Mouse (Mus musculus) limb, embryonic 10.5 days (tissue): ENCODE measurements around the gene Ccsap. TPM values are rescaled to one million over a fixed set of nuclear protein-coding genes. Genes with fewer than 3 reads are reported as not detected.

ENCODE experiments used
- DNase-seq: peaks from one replicate; pipeline ENCODE4 v3.0.0-alpha.2; 2017; ENCODE audit warnings: low spot score
- H3K27ac ChIP-seq: fragments of 300-500 bp; sonication (generic); 2 replicates; pipeline ENCODE4 v1.5.1; 2016; ENCODE audit warnings: mild to moderate bottlenecking
- H3K27me3 ChIP-seq: fragments of 300-500 bp; sonication (generic); 2 replicates; pipeline ENCODE4 v1.6.1; 2016; ENCODE audit warnings: low read depth, mild to moderate bottlenecking; ENCODE audit not compliant: poor library complexity, severe bottlenecking
- H3K36me3 ChIP-seq: fragments of 300-500 bp; sonication (generic); 2 replicates; pipeline ENCODE4 v1.6.1; 2016; ENCODE audit warnings: mild to moderate bottlenecking, moderate library complexity
- H3K4me1 ChIP-seq: fragments of 300-500 bp; sonication (generic); 2 replicates; pipeline ENCODE4 v1.6.1; 2016
- H3K4me3 ChIP-seq: fragments of 300-500 bp; sonication (generic); 2 replicates; pipeline ENCODE4 v1.5.1; 2016; ENCODE audit warnings: mild to moderate bottlenecking, moderate library complexity
- H3K9me3 ChIP-seq: fragments of 300-500 bp; sonication (generic); replicated peaks from 2 replicates; pipeline ENCODE4 v1.6.1; 2016; ENCODE audit warnings: mild to moderate bottlenecking
- WGBS: fragments of 180-500 bp; shearing (Covaris S2); methylation state at CpG from one replicate; pipeline ENCODE4 v1.1.7; 2016; 5-methylcytosine and 5-hydroxymethylcytosine counted together
- polyA plus RNA-seq: library from polyadenylated mRNA; unstranded; fragments of >200 nt; fragmentation: Nextera tagmentation; extraction: Ambion mirVana; gene quantifications from 2 replicates; pipeline ENCODE4 v1.2.1, GENCODE M21; 2016

The Ccsap gene
- 6.0 and 6.1 TPM in 2 replicates for polyA plus RNA-seq

DNA sequence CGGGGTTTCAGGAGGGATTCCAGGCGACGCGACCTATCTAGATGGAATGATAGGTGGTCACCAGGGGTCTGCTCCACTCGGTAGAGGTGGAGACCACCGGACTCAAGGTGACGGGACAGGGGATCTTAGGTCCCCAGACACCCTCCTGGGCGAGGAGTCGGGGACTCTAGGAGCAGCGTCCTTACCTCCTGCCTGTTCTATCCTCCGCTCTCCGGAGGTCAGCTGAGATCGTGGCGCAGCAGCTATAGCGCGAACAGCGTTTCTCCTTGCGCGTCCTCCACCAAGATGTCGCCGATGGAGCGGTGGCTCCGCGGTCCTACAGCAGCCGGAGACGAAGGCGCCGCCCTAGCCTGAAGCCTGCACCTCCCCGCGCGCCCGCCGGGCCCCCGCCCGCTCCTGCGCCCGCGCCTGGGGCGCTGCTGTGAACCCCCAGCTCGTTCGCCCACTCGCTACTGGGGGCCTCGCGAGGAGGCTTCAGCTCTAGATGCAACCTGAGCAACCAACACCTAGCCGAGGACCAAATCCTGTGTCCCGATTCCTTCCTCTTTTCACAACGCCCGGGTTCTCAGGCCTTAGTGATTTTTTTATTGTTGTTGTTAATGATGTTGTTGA is at the start of gene Ccsap:
TSS of gene Ccsap (minus strand) at position 562 of the 612 bp plus-strand sequence.
- Histone ChIP-seq H3K4me3 (peak within 1 kb of the TSS; percentile 93), H3K27ac (peak within 1 kb of the TSS; percentile 90), H3K9me3 (no peaks in the 10 kb centered on the region), H3K4me1 (peaks cover 17% of the 10 kb centered on the region), H3K27me3 (peaks cover 52% of the 10 kb centered on the region), H3K36me3 (no peaks in the 10 kb centered on the region)
- WGBS = 2% methylated on average over 48 of the region's 48 CpGs
- DNase-seq = no peak

DNA sequence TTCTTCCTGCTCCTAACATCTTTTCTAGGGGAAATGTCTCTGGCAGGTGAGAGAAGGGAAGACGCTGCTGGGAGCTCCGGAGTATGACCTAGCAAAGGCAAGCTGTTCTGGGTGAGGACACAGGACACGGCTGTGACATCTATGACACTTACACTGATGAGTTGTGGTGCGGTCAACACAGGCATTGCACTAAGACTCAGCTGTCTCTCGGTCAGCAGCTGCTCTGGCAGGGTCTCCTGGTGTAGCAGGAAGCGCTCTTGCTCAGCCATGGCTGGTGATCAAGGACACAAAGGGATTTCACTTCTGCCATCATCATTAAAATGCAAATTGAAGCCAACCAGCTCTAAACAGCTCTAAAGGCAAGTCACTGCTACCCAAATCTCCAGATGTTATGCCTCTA is 47.6 kb upstream of the Ccsap start:
- H3K27me3 ChIP-seq = no peaks in the 10 kb centered on the region
- no peak overlapping the region for H3K27ac ChIP-seq
- peaks cover 100% of the 10 kb centered on the region for H3K36me3 ChIP-seq
- H3K9me3 ChIP-seq = no peaks in the 10 kb centered on the region
- 95% methylated on average over 6 of the region's 6 CpGs for WGBS
- no peaks in the 10 kb centered on the region for H3K4me1 ChIP-seq
- H3K4me3 ChIP-seq = no peak overlapping the region
- DNase-seq = no peak

GRCm38 (mm10) chr8:123902653-123903052 is 42.6 kb upstream of the Ccsap start:
- no peak overlapping the region for H3K27ac ChIP-seq
- no peak for DNase-seq
- no peaks in the 10 kb centered on the region for H3K27me3 ChIP-seq
- no peak overlapping the region for H3K4me3 ChIP-seq
- WGBS = 93% methylated on average over 7 of the region's 7 CpGs
- peaks cover 97% of the 10 kb centered on the region for H3K36me3 ChIP-seq
- H3K9me3 ChIP-seq = no peaks in the 10 kb centered on the region
- no peaks in the 10 kb centered on the region for H3K4me1 ChIP-seq

GRCm38 (mm10) chr8:123899366-123899765 is 39.4 kb upstream of the Ccsap start:
- no peak overlapping the region for H3K4me3 ChIP-seq
- no peaks in the 10 kb centered on the region for H3K4me1 ChIP-seq
- no peaks in the 10 kb centered on the region for H3K9me3 ChIP-seq
- 94% methylated on average over 7 of the region's 7 CpGs for WGBS
- DNase-seq = no peak
- no peak overlapping the region for H3K27ac ChIP-seq
- H3K27me3 ChIP-seq = peaks cover 33% of the 10 kb centered on the region
- peaks cover 66% of the 10 kb centered on the region for H3K36me3 ChIP-seq

DNA sequence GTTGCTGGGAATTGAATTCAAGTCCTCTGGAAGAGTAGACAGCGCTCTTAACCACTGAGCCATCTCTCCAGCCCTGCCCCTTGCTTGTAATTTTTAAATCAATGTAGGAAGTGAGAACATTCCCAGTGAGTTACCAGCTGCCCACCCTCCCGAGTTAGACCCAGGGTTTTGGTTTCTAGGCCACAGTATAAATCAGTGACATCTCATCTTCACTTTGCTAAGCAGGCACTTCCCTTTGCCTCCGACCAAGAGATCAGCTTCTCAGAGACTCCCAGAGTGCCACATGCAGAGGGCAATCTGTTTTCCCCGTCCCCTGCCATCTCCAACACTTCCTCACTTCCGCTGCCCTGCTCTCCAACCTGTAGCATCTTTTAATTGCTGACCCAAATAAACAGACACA is 38.6 kb upstream of the Ccsap start:
- H3K4me1 ChIP-seq = no peaks in the 10 kb centered on the region
- WGBS = 88% methylated on average over 5 of the region's 5 CpGs
- no peaks in the 10 kb centered on the region for H3K9me3 ChIP-seq
- H3K36me3 ChIP-seq = peaks cover 59% of the 10 kb centered on the region
- H3K4me3 ChIP-seq = no peak overlapping the region
- H3K27ac ChIP-seq = no peak overlapping the region
- H3K27me3 ChIP-seq = peaks cover 40% of the 10 kb centered on the region
- no peak for DNase-seq

- Histone ChIP-seq H3K27me3 (peaks cover 58% of the 10 kb centered on the region), H3K4me3 (no peak overlapping the region), H3K9me3 (no peaks in the 10 kb centered on the region), H3K27ac (no peak overlapping the region), H3K36me3 (peaks cover 40% of the 10 kb centered on the region), H3K4me1 (peaks cover 13% of the 10 kb centered on the region)
- 59% methylated on average over 10 of the region's 10 CpGs for WGBS
- DNase-seq = no peak
These were observed 36.8 kb upstream of the Ccsap start for GRCm38 (mm10) chr8:123896774-123897173.

- H3K36me3 ChIP-seq = peaks cover 36% of the 10 kb centered on the region
- no peak for DNase-seq
- H3K4me1 ChIP-seq = peaks cover 17% of the 10 kb centered on the region
- no peaks in the 10 kb centered on the region for H3K9me3 ChIP-seq
- no peak overlapping the region for H3K4me3 ChIP-seq
- no peak overlapping the region for H3K27ac ChIP-seq
- H3K27me3 ChIP-seq = peaks cover 63% of the 10 kb centered on the region
- 67% methylated on average over 14 of the region's 14 CpGs for WGBS
These were observed 36.4 kb upstream of the Ccsap start for GRCm38 (mm10) chr8:123896366-123896761.

DNA sequence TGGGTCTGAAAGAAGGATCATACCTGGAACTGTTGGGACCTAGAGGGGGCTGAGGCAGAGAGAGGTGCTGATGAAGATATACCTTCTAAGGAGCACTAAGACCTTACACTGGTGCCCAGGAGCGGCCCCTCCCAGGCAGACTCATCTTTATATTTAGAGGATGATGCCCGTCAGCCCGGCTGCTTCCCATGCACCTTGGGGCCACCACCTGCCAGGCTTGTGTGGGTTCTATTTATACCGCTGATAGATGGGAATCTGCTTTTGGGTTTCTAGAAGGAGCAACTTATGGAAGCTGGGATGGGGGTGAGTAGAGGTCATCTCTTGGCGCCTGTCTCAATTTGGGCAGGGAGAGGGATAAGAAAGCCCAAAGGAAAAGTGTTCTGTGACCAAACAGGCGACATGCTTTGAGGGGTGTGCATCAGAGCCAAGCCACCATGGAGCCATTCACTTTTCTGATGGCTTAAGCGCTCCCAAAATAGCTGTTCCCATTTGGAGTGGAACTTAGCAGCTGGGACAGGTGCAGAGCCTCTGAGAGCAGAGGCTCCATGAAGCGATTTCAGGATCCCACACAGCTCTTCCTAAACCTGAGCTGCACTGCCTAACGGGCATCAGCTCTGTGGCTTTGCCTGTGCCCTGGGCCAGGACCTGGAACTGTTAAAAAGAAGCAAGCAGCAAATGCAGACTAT is 35.8 kb upstream of the Ccsap start:
- peaks cover 68% of the 10 kb centered on the region for H3K27me3 ChIP-seq
- no peak for DNase-seq
- H3K9me3 ChIP-seq = no peaks in the 10 kb centered on the region
- H3K4me1 ChIP-seq = peaks cover 20% of the 10 kb centered on the region
- H3K36me3 ChIP-seq = peaks cover 31% of the 10 kb centered on the region
- 78% methylated on average over 9 of the region's 9 CpGs for WGBS
- H3K27ac ChIP-seq = no peak overlapping the region
- H3K4me3 ChIP-seq = no peak overlapping the region

GRCm38 (mm10) chr8:123895230-123895629 is 35.2 kb upstream of the Ccsap start:
- Histone ChIP-seq H3K36me3 (peaks cover 25% of the 10 kb centered on the region), H3K9me3 (no peaks in the 10 kb centered on the region), H3K27ac (no peak overlapping the region), H3K4me3 (no peak overlapping the region), H3K27me3 (peaks cover 74% of the 10 kb centered on the region), H3K4me1 (peaks cover 20% of the 10 kb centered on the region)
- no peak for DNase-seq
- WGBS = 76% methylated on average over 4 of the region's 4 CpGs

DNA sequence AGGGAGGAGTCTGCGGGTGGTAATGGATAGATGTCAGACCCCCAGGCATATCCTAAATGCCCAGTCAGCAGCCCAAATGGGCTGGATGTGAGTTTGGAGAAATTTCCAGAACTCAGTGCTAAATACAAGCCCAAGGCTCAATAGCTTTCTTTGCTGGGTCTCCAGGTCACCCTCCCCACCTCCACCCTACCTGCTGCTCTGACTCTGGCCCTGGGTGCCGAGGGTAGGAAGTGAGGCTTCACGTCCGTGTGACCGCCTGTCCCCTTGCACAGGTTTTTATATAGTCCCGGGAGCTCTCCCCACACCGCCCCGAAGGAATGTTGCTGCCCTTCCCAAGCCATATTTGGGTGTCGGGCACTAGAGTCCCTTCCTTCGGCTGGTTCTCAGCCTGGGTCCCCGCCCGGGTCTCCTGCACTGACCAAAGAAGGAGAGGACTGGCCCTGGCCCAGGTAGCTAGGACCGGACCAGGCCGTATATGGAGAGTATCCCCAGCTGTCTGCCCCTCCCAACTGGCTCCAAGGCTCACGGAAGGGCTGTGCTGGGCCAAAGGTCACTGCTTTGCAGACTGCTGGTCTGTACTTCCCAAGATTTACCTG is 34.6 kb upstream of the Ccsap start, which contains the start of gene Acta1:
TSS of gene Acta1 (minus strand) at position 250 of the 596 bp plus-strand sequence.
- Histone ChIP-seq H3K27ac (no peak within 1 kb of the TSS), H3K36me3 (peaks cover 20% of the 10 kb centered on the region), H3K4me1 (peaks cover 20% of the 10 kb centered on the region), H3K4me3 (no peak within 1 kb of the TSS), H3K9me3 (no peaks in the 10 kb centered on the region), H3K27me3 (peaks cover 80% of the 10 kb centered on the region)
- DNase-seq = no peak
- WGBS = 27% methylated on average over 15 of the region's 15 CpGs

GRCm38 (mm10) chr8:123893413-123893812 is 33.4 kb upstream of the Ccsap start:
- no peak for DNase-seq

GRCm38 (mm10) chr8:123892586-123893155 is 32.7 kb upstream of the Ccsap start:
- peaks cover 23% of the 10 kb centered on the region for H3K4me1 ChIP-seq
- 16% methylated on average over 30 of the region's 30 CpGs for WGBS
- no peak overlapping the region for H3K27ac ChIP-seq
- peaks cover 3% of the 10 kb centered on the region; the same call in 1 of the 2 replicates for H3K36me3 ChIP-seq
- peak overlapping the region; percentile 37 for H3K4me3 ChIP-seq
- H3K9me3 ChIP-seq = no peaks in the 10 kb centered on the region
- peaks cover 84% of the 10 kb centered on the region for H3K27me3 ChIP-seq
- DNase-seq = peak; percentile 51

More at GRCm38 (mm10) chr8:123893413-123893812, 33.4 kb upstream of the Ccsap start:
- Histone ChIP-seq H3K4me1 (peaks cover 20% of the 10 kb centered on the region), H3K4me3 (no peak overlapping the region), H3K27ac (no peak overlapping the region), H3K27me3 (peaks cover 84% of the 10 kb centered on the region), H3K9me3 (no peaks in the 10 kb centered on the region), H3K36me3 (peaks cover 8% of the 10 kb centered on the region)
- 75% methylated on average over 11 of the region's 11 CpGs for WGBS
